Mouse (Mus musculus): ENCODE data around the gene Slco3a1. TPM values are rescaled to one million over a fixed set of nuclear protein-coding genes. Genes with fewer than 3 reads are reported as not detected.
A peak's percentile ranks its signal among the peaks of the same experiment; 100 is the strongest.

Slco3a1 gene
- total and polyA plus RNA-seq, 2 experiments from 2014 or later = 10.5 to 24.8 TPM

GRCm38 (mm10) chr7:74528182-74528581 is 26.4 kb downstream of the Slco3a1 start:
- no peak for ATAC-seq (ENCODE audit: insufficient read depth, low read depth)
- no peak overlapping the region for H3K4me3 ChIP-seq (ENCODE audit: low read depth, low read length)
- H3K36me3 ChIP-seq (replicated peaks; ENCODE audit: control insufficient read depth, insufficient read depth, low read length) = no peaks in the 10 kb centered on the region
- no peaks in the 10 kb centered on the region for H3K27me3 ChIP-seq (ENCODE audit: control insufficient read depth, insufficient read depth, low read length)
- WGBS = 50% methylated on average over 5 of the region's 5 CpGs
- H3K27ac ChIP-seq (ENCODE audit: low read depth) = no peak overlapping the region
- no peak for TF ChIP-seq EP300 (IDR thresholded peaks at IDR 0.05; ENCODE audit: low read depth)
- TF ChIP-seq CTCF (IDR thresholded peaks at IDR 0.05; ENCODE audit: low read depth) = no peak
- no peak overlapping the region for H3K4me2 ChIP-seq (ENCODE audit: low read depth, low read length)
- no peak overlapping the region for H3K9ac ChIP-seq (replicated peaks; ENCODE audit: low read depth, low read length)
- H3K9me3 ChIP-seq (replicated peaks; ENCODE audit: control insufficient read depth, low read length) = no peaks in the 10 kb centered on the region
- DNase-seq (ENCODE audit: low spot score) = no peak
- H3K4me1 ChIP-seq (ENCODE audit: control insufficient read depth, insufficient read depth) = peaks cover 31% of the 10 kb centered on the region

- H3K9me3 ChIP-seq (replicated peaks; ENCODE audit: control insufficient read depth, low read length) = no peaks in the 10 kb centered on the region
- no peaks in the 10 kb centered on the region for H3K27me3 ChIP-seq (ENCODE audit: control insufficient read depth, insufficient read depth, low read length)
- H3K4me2 ChIP-seq (ENCODE audit: low read depth, low read length) = no peak overlapping the region
- H3K27ac ChIP-seq (ENCODE audit: low read depth) = no peak overlapping the region
- H3K4me1 ChIP-seq (ENCODE audit: control insufficient read depth, insufficient read depth) = peaks cover 31% of the 10 kb centered on the region
- peak; percentile 42 for DNase-seq (ENCODE audit: low spot score)
- no peak for TF ChIP-seq CTCF (IDR thresholded peaks at IDR 0.05; ENCODE audit: low read depth)
- no peak for TF ChIP-seq EP300 (IDR thresholded peaks at IDR 0.05; ENCODE audit: low read depth)
- no peak for ATAC-seq (ENCODE audit: insufficient read depth, low read depth)
- 63% methylated on average over 6 of the region's 6 CpGs for WGBS
- no peak overlapping the region for H3K9ac ChIP-seq (replicated peaks; ENCODE audit: low read depth, low read length)
- no peak overlapping the region for H3K4me3 ChIP-seq (ENCODE audit: low read depth, low read length)
- H3K36me3 ChIP-seq (replicated peaks; ENCODE audit: control insufficient read depth, insufficient read depth, low read length) = no peaks in the 10 kb centered on the region
Measured at GRCm38 (mm10) chr7:74527689-74528088, 26.9 kb downstream of the Slco3a1 start.

- ATAC-seq (ENCODE audit: insufficient read depth, low read depth) (no peak), DNase-seq (ENCODE audit: low spot score) (no peak)
- Histone ChIP-seq H3K4me1 (ENCODE audit: control insufficient read depth, insufficient read depth) (peaks cover 31% of the 10 kb centered on the region), H3K4me2 (ENCODE audit: low read depth, low read length) (no peak overlapping the region), H3K4me3 (ENCODE audit: low read depth, low read length) (no peak overlapping the region), H3K36me3 (replicated peaks; ENCODE audit: control insufficient read depth, insufficient read depth, low read length) (no peaks in the 10 kb centered on the region), H3K27ac (ENCODE audit: low read depth) (no peak overlapping the region), H3K9ac (replicated peaks; ENCODE audit: low read depth, low read length) (no peak overlapping the region), H3K9me3 (replicated peaks; ENCODE audit: control insufficient read depth, low read length) (no peaks in the 10 kb centered on the region), H3K27me3 (ENCODE audit: control insufficient read depth, insufficient read depth, low read length) (no peaks in the 10 kb centered on the region)
- TF ChIP-seq CTCF (IDR thresholded peaks at IDR 0.05; ENCODE audit: low read depth) = no peak
- TF ChIP-seq EP300 (IDR thresholded peaks at IDR 0.05; ENCODE audit: low read depth) = no peak
- WGBS = 80% methylated on average over 4 of the region's 4 CpGs
Measured at GRCm38 (mm10) chr7:74526030-74526429, 28.6 kb downstream of the Slco3a1 start.

DNA sequence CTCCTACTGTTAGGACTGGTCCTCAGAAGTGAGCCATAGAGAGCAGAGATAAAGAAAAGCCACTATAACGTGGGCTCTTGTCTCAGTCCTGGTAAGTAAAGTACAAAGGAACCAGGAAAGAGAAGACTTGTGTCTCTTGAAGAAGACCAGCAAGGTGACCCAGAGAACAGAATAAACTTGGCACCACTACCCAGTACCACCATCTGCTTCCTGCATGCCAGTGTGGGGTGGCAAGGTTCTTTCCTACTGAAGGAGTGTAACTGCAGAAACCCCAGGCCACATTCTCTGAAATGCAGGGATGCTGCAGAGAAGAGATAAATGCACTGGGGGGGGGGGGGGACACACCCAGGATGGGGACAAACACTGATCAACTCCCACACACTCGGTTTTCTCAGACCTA is 29.0 kb downstream of the Slco3a1 start:
- H3K4me2 ChIP-seq (ENCODE audit: low read depth, low read length) = no peak overlapping the region
- no peaks in the 10 kb centered on the region for H3K36me3 ChIP-seq (replicated peaks; ENCODE audit: control insufficient read depth, insufficient read depth, low read length)
- H3K9ac ChIP-seq (replicated peaks; ENCODE audit: low read depth, low read length) = no peak overlapping the region
- H3K4me1 ChIP-seq (ENCODE audit: control insufficient read depth, insufficient read depth) = peaks cover 31% of the 10 kb centered on the region
- ATAC-seq (ENCODE audit: insufficient read depth, low read depth) (no peak), DNase-seq (ENCODE audit: low spot score) (no peak)
- H3K27me3 ChIP-seq (ENCODE audit: control insufficient read depth, insufficient read depth, low read length) = no peaks in the 10 kb centered on the region
- H3K27ac ChIP-seq (ENCODE audit: low read depth) = no peak overlapping the region
- H3K9me3 ChIP-seq (replicated peaks; ENCODE audit: control insufficient read depth, low read length) = no peaks in the 10 kb centered on the region
- TF ChIP-seq CTCF (IDR thresholded peaks at IDR 0.05; ENCODE audit: low read depth) = no peak
- no peak for TF ChIP-seq EP300 (IDR thresholded peaks at IDR 0.05; ENCODE audit: low read depth)
- WGBS = 57% methylated on average over 2 of the region's 2 CpGs
- H3K4me3 ChIP-seq (ENCODE audit: low read depth, low read length) = no peak overlapping the region

- no peak overlapping the region for H3K9ac ChIP-seq (replicated peaks; ENCODE audit: low read depth, low read length)
- H3K9me3 ChIP-seq (replicated peaks; ENCODE audit: control insufficient read depth, low read length) = no peaks in the 10 kb centered on the region
- no peaks in the 10 kb centered on the region for H3K27me3 ChIP-seq (ENCODE audit: control insufficient read depth, insufficient read depth, low read length)
- WGBS = 64% methylated on average over 8 of the region's 8 CpGs
- H3K4me2 ChIP-seq (ENCODE audit: low read depth, low read length) = no peak overlapping the region
- H3K4me3 ChIP-seq (ENCODE audit: low read depth, low read length) = no peak overlapping the region
- peak; percentile 57 for ATAC-seq (ENCODE audit: insufficient read depth, low read depth)
- peak overlapping the region; percentile 43 for H3K27ac ChIP-seq (ENCODE audit: low read depth)
- DNase-seq (ENCODE audit: low spot score) = peak; percentile 68
- H3K36me3 ChIP-seq (replicated peaks; ENCODE audit: control insufficient read depth, insufficient read depth, low read length) = no peaks in the 10 kb centered on the region
- H3K4me1 ChIP-seq (ENCODE audit: control insufficient read depth, insufficient read depth) = peaks cover 26% of the 10 kb centered on the region
- TF ChIP-seq CTCF (IDR thresholded peaks at IDR 0.05; ENCODE audit: low read depth) = no peak
- TF ChIP-seq EP300 (IDR thresholded peaks at IDR 0.05; ENCODE audit: low read depth) = peak; percentile 44; the same call in 1 of the 2 replicates
Measured at GRCm38 (mm10) chr7:74524188-74524971, 30.2 kb downstream of the Slco3a1 start.
